Mouse (Mus musculus) gastrocnemius, adult 8-10 months (tissue): ENCODE measurements at regions not wholly inside any gene's neighbourhood (a gene's known extent, or its start where the extent isn't known, plus 50 kb on each side); places are given as distances from the start of the nearest gene placed in this dataset.

Source experiments
- DNase-seq, 2 experiments: peaks; one replicate each; pipeline ENCODE4 v3.0.0; 2022; ENCODE audit warnings: low spot score in 2 of 2

- no peak for DNase-seq
These were observed 71.4 kb downstream of the Emp1 start for GRCm38 (mm10) chr6:135433753-135434152.

GRCm38 (mm10) chr6:135436315-135436714, 74.0 kb downstream of the Emp1 start:
- DNase-seq, result no peak

- DNase-seq, result no peak
These were observed 75.9 kb downstream of the Emp1 start for GRCm38 (mm10) chr6:135438271-135438670.

- DNase-seq, result no peak
These were observed 79.0 kb downstream of the Emp1 start for GRCm38 (mm10) chr6:135441126-135441871.

GRCm38 (mm10) chr6:135444661-135445060, 82.3 kb downstream of the Emp1 start:
- peak; percentile 60 to 68 for DNase-seq

- DNase-seq, result no peak
These were observed 82.7 kb downstream of the Emp1 start for GRCm38 (mm10) chr6:135445070-135445469.

GRCm38 (mm10) chr6:135447801-135448200, 85.5 kb downstream of the Emp1 start:
- DNase-seq, result no peak

GRCm38 (mm10) chr6:135449228-135449627, 86.9 kb downstream of the Emp1 start:
- no peak for DNase-seq

- no peak for DNase-seq
These were observed 88.2 kb downstream of the Emp1 start for GRCm38 (mm10) chr6:135450573-135450972.

- no peak for DNase-seq
These were observed 88.9 kb downstream of the Emp1 start for GRCm38 (mm10) chr6:135451165-135451797.

GRCm38 (mm10) chr6:135453041-135453440, 90.7 kb downstream of the Emp1 start:
- no peak for DNase-seq

- no peak for DNase-seq
These were observed 110.2 kb downstream of the Emp1 start for GRCm38 (mm10) chr6:135472495-135472894.

GRCm38 (mm10) chr6:135473146-135473545, 110.8 kb downstream of the Emp1 start:
- no peak for DNase-seq

GRCm38 (mm10) chr6:135488795-135489194, 126.5 kb downstream of the Emp1 start:
- DNase-seq, result no peak

- DNase-seq, result no peak
These were observed 131.6 kb downstream of the Emp1 start for GRCm38 (mm10) chr6:135493983-135494382.

GRCm38 (mm10) chr6:135495841-135496240, 133.5 kb downstream of the Emp1 start:
- no peak for DNase-seq

GRCm38 (mm10) chr6:135498592-135498991, 136.2 kb downstream of the Emp1 start:
- DNase-seq, result no peak

- no peak for DNase-seq
These were observed 138.0 kb downstream of the Emp1 start for GRCm38 (mm10) chr6:135500381-135500780.

GRCm38 (mm10) chr6:135501791-135502190, 139.4 kb downstream of the Emp1 start:
- DNase-seq, result no peak

GRCm38 (mm10) chr6:135502405-135502804, 140.1 kb downstream of the Emp1 start:
- no peak for DNase-seq

GRCm38 (mm10) chr6:135518710-135519437, 156.5 kb downstream of the Emp1 start:
- no peak for DNase-seq

GRCm38 (mm10) chr6:135519438-135519803, 157.1 kb downstream of the Emp1 start:
- no peak for DNase-seq
